Comparison of ENCODE assay signal across 9 mouse cellular contexts in the genomic region with DNA sequence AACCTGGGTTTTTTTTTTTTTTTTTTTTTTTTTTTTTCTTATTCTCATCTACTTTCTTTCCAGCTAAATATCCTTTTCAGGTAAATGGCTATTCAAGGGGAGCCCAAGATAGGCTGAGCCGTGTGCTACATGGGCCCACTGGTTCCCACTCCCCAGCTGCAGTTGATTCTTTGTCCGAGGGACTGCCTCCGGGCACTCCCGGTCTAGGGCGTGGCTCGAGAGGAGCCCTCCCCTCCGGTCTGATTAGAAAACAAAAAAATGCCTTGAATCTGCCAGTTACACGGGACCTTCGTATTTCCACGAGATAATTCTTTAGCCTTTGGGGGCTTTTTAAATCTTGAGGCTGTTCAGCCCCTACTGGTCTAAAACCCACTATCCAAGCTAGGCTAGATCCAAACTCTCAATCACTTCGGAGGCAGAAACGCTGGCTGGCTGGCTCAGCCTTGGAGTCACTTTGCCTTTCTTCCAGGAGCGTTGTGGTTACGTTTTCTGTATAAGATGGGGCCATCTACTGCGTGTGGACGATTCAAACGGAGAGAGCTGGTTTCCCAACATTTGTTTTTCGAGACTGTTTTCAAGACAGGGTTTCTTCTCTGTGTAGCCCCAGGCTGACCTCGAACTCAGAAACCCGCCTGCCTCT. TPM values are rescaled to one million over a fixed set of nuclear protein-coding genes. Genes with fewer than 3 reads are reported as not detected.
DNase-seq lines count a peak whose midpoint lies in the region; ATAC-seq and TF ChIP-seq lines count a peak whose summit lies in the region.
"Had no signal": no experiment of that assay in that cellular context is flagged by ENCODE, and none has a peak within 500 bp of the region (broad histone marks: within the 10 kb centered on the region; RNA-seq: fewer than 3 reads in every experiment).

No protein-coding gene starts in this region.

- TF ChIP-seq POLR2A in liver, adult 2 months (IDR thresholded peaks at IDR 0.05; ENCODE audit: extremely low read depth, insufficient read depth, low read length): 0 out of 2 replicates have a peak, but pooled peaks have one; percentile 11
- TF ChIP-seq POLR2A in limb, embryonic 14.5 days (IDR thresholded peaks at IDR 0.05; ENCODE audit: borderline replicate concordance, extremely low read depth, insufficient read depth, insufficient read length): no peak
- TF ChIP-seq POLR2A in small intestine, adult 2 months (IDR thresholded peaks at IDR 0.05; ENCODE audit: low read depth, low read length): no peak

- 27% methylated on average over 20 of the region's 20 CpGs for WGBS in liver, adult 2 months
- 52% methylated on average over 20 of the region's 20 CpGs for WGBS in forebrain, embryonic 13.5 days
- WGBS in limb, embryonic 14.5 days: 34% methylated on average over 20 of the region's 20 CpGs
- 23% methylated on average over 20 of the region's 20 CpGs for WGBS in small intestine, adult 2 months

- no peak overlapping the region for H3K27ac ChIP-seq in liver, adult 2 months (replicated peaks; ENCODE audit: insufficient read depth, low read depth, low read length)
- no peak overlapping the region for H3K27ac ChIP-seq in forebrain, embryonic 13.5 days
- no peak overlapping the region for H3K27ac ChIP-seq in limb, embryonic 14.5 days (replicated peaks; ENCODE audit: low read depth, low read length)
- no peak overlapping the region for H3K27ac ChIP-seq in small intestine, adult 2 months (ENCODE audit: insufficient read depth, low read depth, low read length)

- peak; percentile 42 for DNase-seq in liver, adult 2 months (ENCODE audit: extremely low read depth, low read depth, low spot score)
- no peak for DNase-seq in liver
- no peak for DNase-seq in limb, embryonic 14.5 days (ENCODE audit: low spot score)
- DNase-seq in urinary bladder, adult 2 months (ENCODE audit: low spot score): no peak

- H3K9ac ChIP-seq in liver, adult 2 months (ENCODE audit: low read depth, low read length): peak overlapping the region; percentile 63
- no peak overlapping the region for H3K9ac ChIP-seq in forebrain, embryonic 13.5 days
- H3K9ac ChIP-seq in limb, embryonic 14.5 days (ENCODE audit: low read depth, low read length, severe bottlenecking): no peak overlapping the region

- no peaks in the 10 kb centered on the region for H3K27me3 ChIP-seq in liver, adult 2 months (ENCODE audit: control insufficient read depth, insufficient read depth, low read length)
- H3K27me3 ChIP-seq in forebrain, embryonic 13.5 days: no peaks in the 10 kb centered on the region
- H3K27me3 ChIP-seq in limb, embryonic 14.5 days (ENCODE audit: control insufficient read depth, insufficient read depth, low read length): no peaks in the 10 kb centered on the region
- no peaks in the 10 kb centered on the region for H3K27me3 ChIP-seq in small intestine, adult 2 months (ENCODE audit: control insufficient read depth, insufficient read depth, low read length)

- peaks cover 5% of the 10 kb centered on the region for H3K4me1 ChIP-seq in liver, adult 2 months (ENCODE audit: control insufficient read depth, insufficient read depth, low read length)
- H3K4me1 ChIP-seq in forebrain, embryonic 13.5 days: no peaks in the 10 kb centered on the region
- H3K4me1 ChIP-seq in limb, embryonic 14.5 days (ENCODE audit: control insufficient read depth, insufficient read depth, low read length): no peaks in the 10 kb centered on the region
- H3K4me1 ChIP-seq in small intestine, adult 2 months (ENCODE audit: control insufficient read depth, insufficient read depth, insufficient read length, low read length): peaks cover 9% of the 10 kb centered on the region; the same call in 1 of the 2 replicates

- H3K4me2 ChIP-seq in forebrain, embryonic 13.5 days: 0 out of 2 replicates have a peak overlapping the region, but pooled peaks have one; percentile 12
- 0 out of 2 replicates have a peak overlapping the region, but pooled peaks have one; percentile 13 for H3K4me2 ChIP-seq in limb, embryonic 14.5 days (replicated peaks; ENCODE audit: low read depth, low read length, severe bottlenecking)

- H3K4me3 ChIP-seq in liver, adult 2 months (ENCODE audit: insufficient read depth, low read depth, low read length): peak overlapping the region; percentile 46
- H3K4me3 ChIP-seq in forebrain, embryonic 13.5 days: no peak overlapping the region
- no peak overlapping the region for H3K4me3 ChIP-seq in limb, embryonic 14.5 days (replicated peaks; ENCODE audit: low read length)
- H3K4me3 ChIP-seq in small intestine, adult 2 months (ENCODE audit: low read depth, low read length): peak overlapping the region; percentile 25; the same call in 1 of the 2 replicates

- no peak for TF ChIP-seq CTCF in liver, adult 2 months (IDR thresholded peaks at IDR 0.05; ENCODE audit: low read depth, low read length)
- no peak for TF ChIP-seq CTCF in small intestine, adult 2 months (IDR thresholded peaks at IDR 0.05; ENCODE audit: extremely low read depth, insufficient read length, insufficient replicate concordance, low read depth, low read length)

- ATAC-seq in forebrain, embryonic 13.5 days: no peak
- no peak for ATAC-seq in limb, embryonic 14.5 days (ENCODE audit: low FRiP score, low read depth)
- no peak for ATAC-seq in activated CD4-positive, CD25-positive, alpha-beta regulatory T cell, adult 4 months

- H3K9me3 ChIP-seq in forebrain, embryonic 13.5 days (replicated peaks): no peaks in the 10 kb centered on the region
- H3K9me3 ChIP-seq in limb, embryonic 14.5 days (ENCODE audit: control insufficient read depth, low read length): no peaks in the 10 kb centered on the region

- H3K36me3 ChIP-seq in liver, adult 2 months (ENCODE audit: control insufficient read depth, insufficient read depth, low read length): no peaks in the 10 kb centered on the region
- H3K36me3 ChIP-seq in forebrain, embryonic 13.5 days (ENCODE audit: poor library complexity, severe bottlenecking): no peaks in the 10 kb centered on the region
- no peaks in the 10 kb centered on the region for H3K36me3 ChIP-seq in limb, embryonic 14.5 days (ENCODE audit: control insufficient read depth, insufficient read depth, low read length)
- no peaks in the 10 kb centered on the region for H3K36me3 ChIP-seq in small intestine, adult 2 months (ENCODE audit: control insufficient read depth, insufficient read depth, low read length)

- H3K79me2 ChIP-seq in liver, adult 2 months (ENCODE audit: control insufficient read depth, insufficient read depth, low read length): no peaks in the 10 kb centered on the region

RNA-seq across cellular contexts. Expression of a gene that starts 1.4 kb away (rescaled TPM):
- not detected in 2 replicates for total RNA-seq in liver, adult 2 months (2014; rRNA removed)
- not detected in 2 replicates for polyA plus RNA-seq in liver, adult 2 months (2012; rRNA removed)
- not detected in 2 replicates for polyA plus RNA-seq in forebrain, embryonic 13.5 days (2015; fragmentation: Nextera tagmentation; extraction: Ambion mirVana)
- polyA plus RNA-seq in limb, embryonic 14.5 days (2012; rRNA removed): 0.10 TPM in 1 of 2 replicates, not detected in the other
- not detected in 2 replicates for polyA plus RNA-seq in limb, embryonic 14.5 days (2014; fragmentation: Nextera tagmentation; extraction: Ambion mirVana)
- not detected in 2 replicates for polyA plus RNA-seq in small intestine, adult 2 months (2012; rRNA removed)
- not detected for polyA plus RNA-seq in activated CD4-positive, CD25-positive, alpha-beta regulatory T cell, adult 4 months (2017; shearing (Covaris generic))
- 0.27 and 0.29 TPM in 2 replicates for polyA plus RNA-seq in urinary bladder, adult 2 months (2012; rRNA removed)
- total RNA-seq: neutrophil, adult 5-6 weeks had no signal
- polyA plus RNA-seq: large intestine, adult 2 months had no signal

RNA-seq across cellular contexts. Expression of a gene that starts 17.7 kb away (rescaled TPM):
- not detected in 2 replicates for total RNA-seq in liver, adult 2 months (2014; rRNA removed)
- 0.05 TPM in 1 of 2 replicates, not detected in the other for polyA plus RNA-seq in liver, adult 2 months (2012; rRNA removed)
- polyA plus RNA-seq in forebrain, embryonic 13.5 days (2015; fragmentation: Nextera tagmentation; extraction: Ambion mirVana): not detected in 2 replicates
- 0.20 and 0.24 TPM in 2 replicates for polyA plus RNA-seq in limb, embryonic 14.5 days (2012; rRNA removed)
- polyA plus RNA-seq in limb, embryonic 14.5 days (2014; fragmentation: Nextera tagmentation; extraction: Ambion mirVana): 0.11 and 0.21 TPM in 2 replicates
- 0.14 TPM in 1 of 2 replicates, not detected in the other for polyA plus RNA-seq in small intestine, adult 2 months (2012; rRNA removed)
- under 1 TPM; 0.20 to 0.37 TPM for polyA plus RNA-seq in activated CD4-positive, CD25-positive, alpha-beta regulatory T cell, adult 4 months (2017; shearing (Covaris generic))
- 0.04 TPM in 1 of 2 replicates, not detected in the other for polyA plus RNA-seq in urinary bladder, adult 2 months (2012; rRNA removed)

RNA-seq across cellular contexts. Expression of a gene that starts 25.3 kb away (rescaled TPM):
- 17.3 and 21.9 TPM in 2 replicates for total RNA-seq in liver, adult 2 months (2014; rRNA removed)
- polyA plus RNA-seq in liver, adult 2 months (2012; rRNA removed): 16.3 and 18.2 TPM in 2 replicates
- polyA plus RNA-seq in forebrain, embryonic 13.5 days (2015; fragmentation: Nextera tagmentation; extraction: Ambion mirVana): 2.9 and 3.8 TPM in 2 replicates
- 7.2 TPM in 2 replicates for polyA plus RNA-seq in limb, embryonic 14.5 days (2012; rRNA removed)
- 3.5 and 5.9 TPM in 2 replicates for polyA plus RNA-seq in limb, embryonic 14.5 days (2014; fragmentation: Nextera tagmentation; extraction: Ambion mirVana)
- 15.2 and 15.5 TPM in 2 replicates for polyA plus RNA-seq in small intestine, adult 2 months (2012; rRNA removed)
- 10 to 100 TPM; 24.5 to 28.7 TPM for polyA plus RNA-seq in activated CD4-positive, CD25-positive, alpha-beta regulatory T cell, adult 4 months (2017; shearing (Covaris generic))
- polyA plus RNA-seq in urinary bladder, adult 2 months (2012; rRNA removed): 22.5 and 30.4 TPM in 2 replicates

Comparison
In these comparisons a context has a peak if more than half of its experiments do, and no peak if none do; other contexts are left out.
1. H3K4me3 ChIP-seq: peak in liver, adult 2 months (single experiment) and small intestine, adult 2 months (single experiment); none in forebrain, embryonic 13.5 days (single experiment) and limb, embryonic 14.5 days (single experiment).